18 mouse cellular contexts compared by ENCODE assay signal in genomic region chr14:24197865-24198264, GRCm38 (mm10). TPM values are rescaled to one million over a fixed set of nuclear protein-coding genes. Genes with fewer than 3 reads are reported as not detected.
A peak's percentile ranks its signal among the peaks of the same experiment; 100 is the strongest.
DNase-seq lines count a peak whose midpoint lies in the region; ATAC-seq lines count a peak whose summit lies in the region.
"Had no signal": no experiment of that assay in that cellular context is flagged by ENCODE, and none has a peak within 500 bp of the region (broad histone marks: within the 10 kb centered on the region; RNA-seq: fewer than 3 reads in every experiment).

No protein-coding gene starts in this region.

- peak; percentile 31 for DNase-seq in layer of hippocampus, adult 11-12 months (ENCODE audit: low spot score)
- no peak for DNase-seq in layer of hippocampus, adult 9-10 months (ENCODE audit: low spot score)
- DNase-seq in frontal cortex, postnatal 36 days (ENCODE audit: low spot score in 2 of 2) = peak; percentile 52 to 64
- peak; percentile 33 to 67 for DNase-seq in left cerebral cortex, adult 9 months (ENCODE audit: low spot score in 2 of 2)
- peak; percentile 44 for DNase-seq in right cerebral cortex, postnatal 25 days
- no peak for DNase-seq in spleen, postnatal 4 days (ENCODE audit: low spot score in 2 of 2)
- DNase-seq: adrenal gland, adult 8-10 months; cerebellum, postnatal 10 days; gastrocnemius, postnatal 10 days; heart, adult 2 months; heart, postnatal 4 days; lung, postnatal 4 days had no signal

- ATAC-seq in monocyte, adult 5-6 weeks (replicated peaks; ENCODE audit: insufficient number of reproducible peaks, low FRiP score, low TSS enrichment, poor library complexity, severe bottlenecking) = no peak
- ATAC-seq: forebrain, embryonic 13.5 days; hindbrain, embryonic 16.5 days; intestine, postnatal 0 days; midbrain, embryonic 16.5 days had no signal

RNA-seq across cellular contexts. Expression of gene Dlg5, which starts 47.9 kb away (rescaled TPM):
- total RNA-seq in monocyte, adult 5-6 weeks (2017) = 0.10 TPM in 2 of 3 replicates, not detected in the other
- total RNA-seq: neutrophil, adult 5-6 weeks had no signal

Comparison
In these comparisons a context has a peak if more than half of its experiments do, and no peak if none do; other contexts are left out.
1. DNase-seq: peak in layer of hippocampus, adult 11-12 months (single experiment), frontal cortex, postnatal 36 days (2 of 2), left cerebral cortex, adult 9 months (2 of 2) and right cerebral cortex, postnatal 25 days (single experiment); none in layer of hippocampus, adult 9-10 months (single experiment) and spleen, postnatal 4 days (0 of 2).